Mouse (Mus musculus) heart, embryonic 16.5 days (tissue): ENCODE measurements around the gene Gpx5. TPM values are rescaled to one million over a fixed set of nuclear protein-coding genes. Genes with fewer than 3 reads are reported as not detected.
A peak's percentile ranks its signal among the peaks of the same experiment; 100 is the strongest.
"Not testable (repeated sequence)": the region's sequence is repeated elsewhere in the genome, so short reads cannot be mapped to it uniquely, and the experiment has no call there.

Experiments used
- ATAC-seq: fragments of 200-750 bp; cut with Nextera tagmentation; replicated peaks from 2 replicates; pipeline ENCODE4 v1.8.0; 2017; ENCODE audit warnings: moderate number of reproducible peaks; ENCODE audit not compliant: insufficient read depth, low FRiP score; ENCODE audit errors: extremely low read depth
- H3K27ac ChIP-seq: fragments of 300-500 bp; sonication (generic); 2 replicates; pipeline ENCODE4 v1.5.1; 2014; ENCODE audit warnings: mild to moderate bottlenecking, low read length, control low read depth, moderate library complexity
- H3K27me3 ChIP-seq: fragments of 300-500 bp; sonication (generic); 2 replicates; pipeline ENCODE4 v1.6.1; 2014; ENCODE audit warnings: low read length, mixed read lengths; ENCODE audit not compliant: control insufficient read depth, insufficient read depth
- H3K36me3 ChIP-seq: fragments of 300-500 bp; sonication (generic); 2 replicates; pipeline ENCODE4 v1.6.1; 2014; ENCODE audit not compliant: control insufficient read depth, insufficient read depth
- H3K4me1 ChIP-seq: fragments of 300-500 bp; sonication (generic); 2 replicates; pipeline ENCODE4 v1.6.1; 2014; ENCODE audit warnings: low read length, mixed read lengths; ENCODE audit not compliant: control insufficient read depth, insufficient read depth
- H3K4me2 ChIP-seq: fragments of 300-500 bp; sonication (generic); 2 replicates; pipeline ENCODE4 v1.6.1; 2014; ENCODE audit warnings: low read depth, mild to moderate bottlenecking, control low read depth, low read length
- H3K4me3 ChIP-seq: fragments of 300-500 bp; sonication (generic); 2 replicates; pipeline ENCODE4 v1.5.1; 2014; ENCODE audit warnings: mild to moderate bottlenecking, control low read depth, low read length
- H3K9ac ChIP-seq: fragments of 300-500 bp; sonication (generic); 2 replicates; pipeline ENCODE4 v1.6.1; 2014; ENCODE audit warnings: low read length, control low read depth
- H3K9me3 ChIP-seq: fragments of 300-500 bp; sonication (generic); replicated peaks from 2 replicates; pipeline ENCODE4 v1.6.1; 2016; ENCODE audit warnings: low read length; ENCODE audit not compliant: control insufficient read depth
- WGBS: fragments of 180-500 bp; shearing (Covaris S2); extraction: QIAGEN DNeasy Blood & Tissue Kit; methylation state at CpG from one replicate; pipeline ENCODE4 v1.1.7; 2014; 5-methylcytosine and 5-hydroxymethylcytosine counted together
- polyA plus RNA-seq: library from polyadenylated mRNA; unstranded; fragments of >200 nt; fragmentation: Nextera tagmentation; extraction: Ambion mirVana; gene quantifications from 2 replicates; pipeline ENCODE4 v1.2.1, GENCODE M21; 2015

Gpx5 gene
- polyA plus RNA-seq, 1 experiment from 2014 or later, result not detected

GRCm38 (mm10) chr13:21246276-21246675 is 46.3 kb downstream of the Gpx5 start:
- H3K36me3 ChIP-seq, result no peaks in the 10 kb centered on the region
- no peak overlapping the region for H3K27ac ChIP-seq
- H3K9me3 ChIP-seq, result no peaks in the 10 kb centered on the region
- H3K9ac ChIP-seq, result no peak overlapping the region
- no peaks in the 10 kb centered on the region for H3K27me3 ChIP-seq
- H3K4me1 ChIP-seq, result 0 out of 2 replicates have a peak, but pooled peaks cover 5% of the 10 kb centered on the region
- no peak overlapping the region for H3K4me3 ChIP-seq
- 79% methylated on average over 2 of the region's 2 CpGs for WGBS
- no peak overlapping the region for H3K4me2 ChIP-seq
- ATAC-seq, result no peak

GRCm38 (mm10) chr13:21244967-21245366 is 47.6 kb downstream of the Gpx5 start:
- H3K27me3 ChIP-seq, H3K9me3 ChIP-seq, H3K4me3 ChIP-seq, H3K4me2 ChIP-seq, ATAC-seq, H3K36me3 ChIP-seq, H3K27ac ChIP-seq, H3K4me1 ChIP-seq, H3K9ac ChIP-seq: not testable (repeated sequence)
- 40% methylated on average over 1 of the region's 1 CpGs for WGBS

- H3K27me3 ChIP-seq, result no peaks in the 10 kb centered on the region
- ATAC-seq, result no peak
- H3K9ac ChIP-seq, result no peak overlapping the region
- no peak overlapping the region for H3K27ac ChIP-seq
- no peak overlapping the region for H3K4me2 ChIP-seq
- H3K36me3 ChIP-seq, result no peaks in the 10 kb centered on the region
- peaks cover 2% of the 10 kb centered on the region; the same call in 1 of the 2 replicates for H3K9me3 ChIP-seq
- WGBS, result 79% methylated on average over 5 of the region's 5 CpGs
- 0 out of 2 replicates have a peak, but pooled peaks cover 5% of the 10 kb centered on the region for H3K4me1 ChIP-seq
- H3K4me3 ChIP-seq, result no peak overlapping the region
Observed at GRCm38 (mm10) chr13:21244089-21244488, 48.4 kb downstream of the Gpx5 start.

- H3K4me2 ChIP-seq, result peak overlapping the region; percentile 64
- H3K4me3 ChIP-seq, result peak overlapping the region; percentile 29
- H3K36me3 ChIP-seq, result no peaks in the 10 kb centered on the region
- no peaks in the 10 kb centered on the region for H3K27me3 ChIP-seq
- H3K9ac ChIP-seq, result no peak overlapping the region
- no peak for ATAC-seq
- no peak overlapping the region for H3K27ac ChIP-seq
- H3K9me3 ChIP-seq, result peaks cover 5% of the 10 kb centered on the region; the same call in 1 of the 2 replicates
- WGBS, result 18% methylated on average over 13 of the region's 13 CpGs
- H3K4me1 ChIP-seq, result 0 out of 2 replicates have a peak, but pooled peaks cover 5% of the 10 kb centered on the region
Observed at GRCm38 (mm10) chr13:21243196-21243595, 49.3 kb downstream of the Gpx5 start.

- Histone ChIP-seq H3K4me1 (0 out of 2 replicates have a peak, but pooled peaks cover 5% of the 10 kb centered on the region), H3K9me3 (peaks cover 5% of the 10 kb centered on the region; the same call in 1 of the 2 replicates), H3K27ac (no peak overlapping the region), H3K4me3 (peak overlapping the region; percentile 29), H3K4me2 (peak overlapping the region; percentile 64), H3K9ac (no peak overlapping the region), H3K36me3 (no peaks in the 10 kb centered on the region), H3K27me3 (no peaks in the 10 kb centered on the region)
- 8% methylated on average over 16 of the region's 16 CpGs for WGBS
- ATAC-seq, result no peak
Observed at GRCm38 (mm10) chr13:21242408-21243125, 50.0 kb downstream of the Gpx5 start.

- Histone ChIP-seq H3K9me3 (peaks cover 5% of the 10 kb centered on the region; the same call in 1 of the 2 replicates), H3K9ac (no peak overlapping the region), H3K4me3 (no peak overlapping the region), H3K36me3 (no peaks in the 10 kb centered on the region), H3K27me3 (no peaks in the 10 kb centered on the region), H3K4me1 (0 out of 2 replicates have a peak, but pooled peaks cover 5% of the 10 kb centered on the region), H3K27ac (no peak overlapping the region), H3K4me2 (no peak overlapping the region)
- ATAC-seq, result no peak
- 17% methylated on average over 7 of the region's 7 CpGs for WGBS
Observed at GRCm38 (mm10) chr13:21240788-21241187, 51.7 kb downstream of the Gpx5 start.

GRCm38 (mm10) chr13:21237161-21237560 is 55.4 kb downstream of the Gpx5 start:
- H3K36me3 ChIP-seq, result no peaks in the 10 kb centered on the region
- H3K27me3 ChIP-seq, result no peaks in the 10 kb centered on the region
- no peak overlapping the region for H3K9ac ChIP-seq
- H3K4me2 ChIP-seq, result no peak overlapping the region
- peaks cover 7% of the 10 kb centered on the region for H3K9me3 ChIP-seq
- peaks cover 3% of the 10 kb centered on the region; the same call in 1 of the 2 replicates for H3K4me1 ChIP-seq
- H3K27ac ChIP-seq, result no peak overlapping the region
- WGBS, result 53% methylated on average over 6 of the region's 6 CpGs
- no peak for ATAC-seq
- H3K4me3 ChIP-seq, result no peak overlapping the region

- no peak overlapping the region for H3K4me2 ChIP-seq
- ATAC-seq, result no peak
- no peak overlapping the region for H3K9ac ChIP-seq
- peaks cover 7% of the 10 kb centered on the region for H3K9me3 ChIP-seq
- H3K27me3 ChIP-seq, result no peaks in the 10 kb centered on the region
- no peak overlapping the region for H3K4me3 ChIP-seq
- peaks cover 3% of the 10 kb centered on the region; the same call in 1 of the 2 replicates for H3K4me1 ChIP-seq
- no peak overlapping the region for H3K27ac ChIP-seq
- 54% methylated on average over 2 of the region's 2 CpGs for WGBS
- no peaks in the 10 kb centered on the region for H3K36me3 ChIP-seq
Observed at GRCm38 (mm10) chr13:21236714-21237113, 55.8 kb downstream of the Gpx5 start.
